Mouse (Mus musculus): ENCODE measurements at regions not wholly inside any gene's neighbourhood (a gene's known extent, or its start where the extent isn't known, plus 50 kb on each side); places are given as distances from the start of the nearest gene placed in this dataset.
"Not testable (repeated sequence)": the region's sequence is repeated elsewhere in the genome, so short reads cannot be mapped to it uniquely, and the experiment has no call there.

- ATAC-seq, result no peak
- Histone ChIP-seq H3K4me1 (replicated peaks) (no peaks in the 10 kb centered on the region), H3K36me3 (no peaks in the 10 kb centered on the region), H3K27ac (no peak overlapping the region), H3K9me3 (no peaks in the 10 kb centered on the region), H3K9ac (replicated peaks) (no peak overlapping the region), H3K4me2 (replicated peaks) (no peak overlapping the region), H3K4me3 (replicated peaks) (no peak overlapping the region), H3K27me3 (no peaks in the 10 kb centered on the region)
- 77% methylated on average over 6 of the region's 6 CpGs for WGBS
These were observed 203.4 kb upstream of the 2610301B20Rik start for GRCm38 (mm10) chr4:10670846-10671428.

GRCm38 (mm10) chr4:10691086-10691485 lies 183.2 kb upstream of the 2610301B20Rik start:
- Histone ChIP-seq H3K4me1 (replicated peaks) (no peaks in the 10 kb centered on the region), H3K9me3 (no peaks in the 10 kb centered on the region), H3K27ac (no peak overlapping the region), H3K4me2 (replicated peaks) (no peak overlapping the region), H3K36me3 (no peaks in the 10 kb centered on the region), H3K9ac (replicated peaks) (no peak overlapping the region), H3K4me3 (replicated peaks) (no peak overlapping the region), H3K27me3 (no peaks in the 10 kb centered on the region)
- WGBS, result 82% methylated on average over 9 of the region's 9 CpGs
- no peak for ATAC-seq

- Histone ChIP-seq H3K27ac (no peak overlapping the region), H3K27me3 (no peaks in the 10 kb centered on the region), H3K9ac (replicated peaks) (no peak overlapping the region), H3K4me2 (replicated peaks) (no peak overlapping the region), H3K4me3 (replicated peaks) (no peak overlapping the region), H3K36me3 (no peaks in the 10 kb centered on the region), H3K9me3 (no peaks in the 10 kb centered on the region), H3K4me1 (replicated peaks) (no peaks in the 10 kb centered on the region)
- 84% methylated on average over 2 of the region's 2 CpGs for WGBS
- ATAC-seq, result no peak
These were observed 181.4 kb upstream of the 2610301B20Rik start for GRCm38 (mm10) chr4:10692860-10693259.

GRCm38 (mm10) chr4:10693446-10694105 lies 180.7 kb upstream of the 2610301B20Rik start:
- WGBS, result 26% methylated on average over 3 of the region's 15 CpGs
- H3K27me3 ChIP-seq, result no peaks in the 10 kb centered on the region
- no peaks in the 10 kb centered on the region for H3K4me1 ChIP-seq (replicated peaks)
- H3K4me3 ChIP-seq (replicated peaks), result peak overlapping the region; percentile 28
- H3K36me3 ChIP-seq, result no peaks in the 10 kb centered on the region
- H3K9ac ChIP-seq (replicated peaks), result no peak overlapping the region
- H3K9me3 ChIP-seq, result no peaks in the 10 kb centered on the region
- no peak overlapping the region for H3K27ac ChIP-seq
- H3K4me2 ChIP-seq (replicated peaks), result peak overlapping the region; percentile 25
- ATAC-seq, result peak; percentile 84

GRCm38 (mm10) chr4:10694106-10694748 lies 180.1 kb upstream of the 2610301B20Rik start:
- not testable (repeated sequence) for H3K36me3 ChIP-seq; H3K4me1 ChIP-seq (replicated peaks); H3K4me2 ChIP-seq (replicated peaks); H3K27ac ChIP-seq; H3K9me3 ChIP-seq; H3K9ac ChIP-seq (replicated peaks); H3K27me3 ChIP-seq
- ATAC-seq, result 0 out of 2 replicates have a peak, but pooled peaks have one; percentile 3
- H3K4me3 ChIP-seq (replicated peaks), result peak overlapping the region; percentile 28
- 52% methylated on average over 8 of the region's 21 CpGs for WGBS

- 83% methylated on average over 1 of the region's 1 CpGs for WGBS
- no peaks in the 10 kb centered on the region for H3K27me3 ChIP-seq
- H3K4me2 ChIP-seq (replicated peaks), result no peak overlapping the region
- no peaks in the 10 kb centered on the region for H3K36me3 ChIP-seq
- ATAC-seq, result no peak
- no peak overlapping the region for H3K4me3 ChIP-seq (replicated peaks)
- no peak overlapping the region for H3K9ac ChIP-seq (replicated peaks)
- H3K9me3 ChIP-seq, result no peaks in the 10 kb centered on the region
- H3K27ac ChIP-seq, result no peak overlapping the region
- no peaks in the 10 kb centered on the region for H3K4me1 ChIP-seq (replicated peaks)
These were observed 177.0 kb upstream of the 2610301B20Rik start for GRCm38 (mm10) chr4:10697225-10697836.

- H3K9ac ChIP-seq (replicated peaks), result no peak overlapping the region
- H3K4me1 ChIP-seq (replicated peaks), result no peaks in the 10 kb centered on the region
- no peak overlapping the region for H3K4me2 ChIP-seq (replicated peaks)
- ATAC-seq, result no peak
- 84% methylated on average over 3 of the region's 3 CpGs for WGBS
- no peak overlapping the region for H3K4me3 ChIP-seq (replicated peaks)
- H3K9me3 ChIP-seq, result no peaks in the 10 kb centered on the region
- no peaks in the 10 kb centered on the region for H3K36me3 ChIP-seq
- no peak overlapping the region for H3K27ac ChIP-seq
- no peaks in the 10 kb centered on the region for H3K27me3 ChIP-seq
These were observed 175.7 kb upstream of the 2610301B20Rik start for GRCm38 (mm10) chr4:10698637-10699036.

GRCm38 (mm10) chr4:10701479-10701878 lies 172.8 kb upstream of the 2610301B20Rik start:
- Histone ChIP-seq H3K36me3 (no peaks in the 10 kb centered on the region), H3K27ac (no peak overlapping the region), H3K9me3 (no peaks in the 10 kb centered on the region), H3K4me2 (replicated peaks) (no peak overlapping the region), H3K4me3 (replicated peaks) (no peak overlapping the region), H3K4me1 (replicated peaks) (no peaks in the 10 kb centered on the region), H3K27me3 (no peaks in the 10 kb centered on the region), H3K9ac (replicated peaks) (no peak overlapping the region)
- 88% methylated on average over 10 of the region's 10 CpGs for WGBS
- ATAC-seq, result no peak

GRCm38 (mm10) chr4:10703212-10703611 lies 171.1 kb upstream of the 2610301B20Rik start:
- no peak for ATAC-seq
- H3K27ac ChIP-seq, result no peak overlapping the region
- no peaks in the 10 kb centered on the region for H3K4me1 ChIP-seq (replicated peaks)
- no peak overlapping the region for H3K9ac ChIP-seq (replicated peaks)
- no peaks in the 10 kb centered on the region for H3K36me3 ChIP-seq
- WGBS, result 89% methylated on average over 2 of the region's 2 CpGs
- no peaks in the 10 kb centered on the region for H3K27me3 ChIP-seq
- no peak overlapping the region for H3K4me2 ChIP-seq (replicated peaks)
- H3K4me3 ChIP-seq (replicated peaks), result no peak overlapping the region
- no peaks in the 10 kb centered on the region for H3K9me3 ChIP-seq

GRCm38 (mm10) chr4:10707016-10707657 lies 167.2 kb upstream of the 2610301B20Rik start:
- Histone ChIP-seq H3K27me3 (no peaks in the 10 kb centered on the region), H3K4me3 (replicated peaks) (no peak overlapping the region), H3K4me1 (replicated peaks) (no peaks in the 10 kb centered on the region), H3K9me3 (no peaks in the 10 kb centered on the region), H3K27ac (no peak overlapping the region), H3K9ac (replicated peaks) (no peak overlapping the region), H3K4me2 (replicated peaks) (no peak overlapping the region), H3K36me3 (no peaks in the 10 kb centered on the region)
- WGBS, result 86% methylated on average over 7 of the region's 7 CpGs
- ATAC-seq, result no peak

- no peaks in the 10 kb centered on the region for H3K27me3 ChIP-seq
- ATAC-seq, result no peak
- H3K36me3 ChIP-seq, result no peaks in the 10 kb centered on the region
- H3K4me3 ChIP-seq (replicated peaks), result no peak overlapping the region
- no peaks in the 10 kb centered on the region for H3K9me3 ChIP-seq
- H3K4me2 ChIP-seq (replicated peaks), result no peak overlapping the region
- 45% methylated on average over 2 of the region's 2 CpGs for WGBS
- H3K4me1 ChIP-seq (replicated peaks), result no peaks in the 10 kb centered on the region
- no peak overlapping the region for H3K9ac ChIP-seq (replicated peaks)
- no peak overlapping the region for H3K27ac ChIP-seq
These were observed 166.6 kb upstream of the 2610301B20Rik start for GRCm38 (mm10) chr4:10707658-10708056.

All from midbrain, embryonic 13.5 days (tissue).